Comparison of ENCODE assay signal across 8 mouse cellular contexts in genomic region chr16:57548608-57549007, GRCm38 (mm10). TPM values are rescaled to one million over a fixed set of nuclear protein-coding genes. Genes with fewer than 3 reads are reported as not detected.
DNase-seq lines count a peak whose midpoint lies in the region; ATAC-seq lines count a peak whose summit lies in the region.

No protein-coding gene starts in this region.

- H3K4me3 ChIP-seq in erythroblast, embryonic 14.5 days (replicated peaks): peak overlapping the region; percentile 41
- H3K4me3 ChIP-seq in neural tube, embryonic 11.5 days (ENCODE audit: low read depth, low read length): peak overlapping the region; percentile 73
- H3K4me3 ChIP-seq in limb, embryonic 15.5 days: peak overlapping the region; percentile 78
- H3K4me3 ChIP-seq in stomach, embryonic 16.5 days (replicated peaks; ENCODE audit: low read length): peak overlapping the region; percentile 81

- no peak for DNase-seq in neural tube, embryonic 11.5 days (ENCODE audit: low spot score)
- DNase-seq in neural tube, embryonic 10.5 days (ENCODE audit: extremely low spot score, low spot score): no peak
- no peak for DNase-seq in layer of hippocampus, postnatal 10 days (ENCODE audit: low spot score in 2 of 2)
- DNase-seq in right cerebral cortex, adult 18-20 months: no peak

- peak overlapping the region; percentile 91; the same call in 1 of the 2 replicates for H3K9ac ChIP-seq in neural tube, embryonic 11.5 days (ENCODE audit: low read length)
- H3K9ac ChIP-seq in limb, embryonic 15.5 days: peak overlapping the region; percentile 91
- H3K9ac ChIP-seq in stomach, embryonic 16.5 days (ENCODE audit: low read length): peak overlapping the region; percentile 100

- ATAC-seq in erythroblast, adult 5-6 weeks (replicated peaks; ENCODE audit: low FRiP score, poor library complexity, severe bottlenecking): no peak
- ATAC-seq in neural tube, embryonic 11.5 days (ENCODE audit: insufficient read depth, low FRiP score, low TSS enrichment): peak; percentile 10; the same call in 1 of the 2 replicates
- ATAC-seq in limb, embryonic 15.5 days (ENCODE audit: insufficient number of reproducible peaks, low FRiP score, low TSS enrichment, low read depth): no peak
- ATAC-seq in stomach, embryonic 16.5 days (ENCODE audit: insufficient read depth, low FRiP score): no peak; the same call in 1 of the 2 replicates

- H3K36me3 ChIP-seq in erythroblast, embryonic 14.5 days (ENCODE audit: control insufficient read depth): no peaks in the 10 kb centered on the region
- H3K36me3 ChIP-seq in neural tube, embryonic 11.5 days (ENCODE audit: control insufficient read depth, insufficient read depth, low read length): no peaks in the 10 kb centered on the region
- H3K36me3 ChIP-seq in limb, embryonic 15.5 days: no peaks in the 10 kb centered on the region
- H3K36me3 ChIP-seq in stomach, embryonic 16.5 days (ENCODE audit: control insufficient read depth, insufficient read depth, low read length): no peaks in the 10 kb centered on the region

- no peak overlapping the region for H3K27ac ChIP-seq in neural tube, embryonic 11.5 days (ENCODE audit: low read depth, low read length)
- peak overlapping the region; percentile 92 for H3K27ac ChIP-seq in limb, embryonic 15.5 days
- H3K27ac ChIP-seq in stomach, embryonic 16.5 days (ENCODE audit: low read length): peak overlapping the region; percentile 92

- peaks cover 3% of the 10 kb centered on the region for H3K4me1 ChIP-seq in erythroblast, embryonic 14.5 days (ENCODE audit: control insufficient read depth)
- no peaks in the 10 kb centered on the region for H3K4me1 ChIP-seq in neural tube, embryonic 11.5 days (ENCODE audit: control insufficient read depth, insufficient read depth, low read length)
- peaks cover 19% of the 10 kb centered on the region; the same call in 1 of the 2 replicates for H3K4me1 ChIP-seq in limb, embryonic 15.5 days
- H3K4me1 ChIP-seq in stomach, embryonic 16.5 days (ENCODE audit: control insufficient read depth, insufficient read depth, low read length): peaks cover 17% of the 10 kb centered on the region

- 60% methylated on average over 2 of the region's 2 CpGs for WGBS in neural tube, embryonic 11.5 days
- WGBS in limb, embryonic 15.5 days: 34% methylated on average over 2 of the region's 2 CpGs
- 39% methylated on average over 2 of the region's 2 CpGs for WGBS in stomach, embryonic 16.5 days

- H3K4me2 ChIP-seq in neural tube, embryonic 11.5 days (ENCODE audit: low read depth): peak overlapping the region; percentile 68
- H3K4me2 ChIP-seq in limb, embryonic 15.5 days: peak overlapping the region; percentile 85
- peak overlapping the region; percentile 82 for H3K4me2 ChIP-seq in stomach, embryonic 16.5 days (ENCODE audit: low read depth, low read length)

- no peaks in the 10 kb centered on the region for H3K9me3 ChIP-seq in erythroblast, embryonic 14.5 days (ENCODE audit: control insufficient read depth, low read length)
- H3K9me3 ChIP-seq in neural tube, embryonic 11.5 days (ENCODE audit: control insufficient read depth, low read length): no peaks in the 10 kb centered on the region
- no peaks in the 10 kb centered on the region for H3K9me3 ChIP-seq in limb, embryonic 15.5 days
- no peaks in the 10 kb centered on the region for H3K9me3 ChIP-seq in stomach, embryonic 16.5 days (replicated peaks; ENCODE audit: control insufficient read depth, low read length)

- H3K27me3 ChIP-seq in erythroblast, embryonic 14.5 days (ENCODE audit: control insufficient read depth): peaks cover 38% of the 10 kb centered on the region
- H3K27me3 ChIP-seq in neural tube, embryonic 11.5 days (ENCODE audit: control insufficient read depth, insufficient read depth, low read length): no peaks in the 10 kb centered on the region
- no peaks in the 10 kb centered on the region for H3K27me3 ChIP-seq in limb, embryonic 15.5 days
- H3K27me3 ChIP-seq in stomach, embryonic 16.5 days (ENCODE audit: control insufficient read depth, insufficient read depth, low read length): no peaks in the 10 kb centered on the region

RNA-seq across cellular contexts. Expression of gene Cmss1, which starts 58.1 kb away (rescaled TPM):
- polyA plus RNA-seq in erythroblast, embryonic 14.5 days (2012): 2.8 and 3.5 TPM in 2 replicates
- total RNA-seq in erythroblast, adult 5-6 weeks (2015; ENCODE audit: low replicate concordance): 2.5 and 16.9 TPM in 2 replicates
- total RNA-seq in erythroblast, adult 5-6 weeks (2017; ENCODE audit: low replicate concordance): 7.4 and 12.1 TPM in 2 replicates
- polyA plus RNA-seq in neural tube, embryonic 11.5 days (2014; fragmentation: Nextera tagmentation; extraction: Ambion mirVana): 40.6 and 49.6 TPM in 2 replicates
- 37.0 and 41.8 TPM in 2 replicates for polyA plus RNA-seq in limb, embryonic 15.5 days (2015; fragmentation: Nextera tagmentation; extraction: Ambion mirVana)
- 35.3 and 39.5 TPM in 2 replicates for polyA plus RNA-seq in stomach, embryonic 16.5 days (2015; fragmentation: Nextera tagmentation; extraction: Ambion mirVana)
- 10 to 100 TPM; 12.9 to 19.6 TPM for total RNA-seq in layer of hippocampus, postnatal 10 days (2021)
